Mouse (Mus musculus): ENCODE data around the gene Dok1.

DNA sequence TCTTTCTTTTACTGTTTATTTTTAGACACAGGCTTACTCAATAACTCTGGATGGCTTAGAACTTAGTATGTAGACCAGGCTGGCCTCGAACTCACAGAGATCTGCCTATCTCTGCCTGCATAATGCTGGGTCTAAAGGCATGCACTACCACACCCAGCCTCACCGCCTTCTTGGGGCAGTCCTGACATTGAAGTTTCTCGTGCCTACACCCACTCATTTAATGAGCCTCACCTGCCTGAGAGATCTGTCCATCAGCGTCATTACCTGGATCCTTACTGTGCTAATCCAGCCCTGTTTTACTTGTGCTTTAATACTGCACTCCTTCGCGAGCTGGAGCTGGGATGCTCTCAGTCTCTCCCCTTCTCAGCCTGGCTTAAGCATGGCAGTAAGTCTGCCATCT is 21.5 kb downstream of the Dok1 start:
- TF ChIP-seq CTCF (IDR thresholded peaks at IDR 0.05; ENCODE audit: low read depth) = no peak
- TF ChIP-seq EP300 (IDR thresholded peaks at IDR 0.05; ENCODE audit: low read depth) = no peak
